Mouse (Mus musculus) embryonic fibroblast, embryonic 13.5 days (primary cell): ENCODE results near the gene Fat3.

ENCODE experiments used
- CTCF ChIP-seq: IDR thresholded peaks from 2 replicates; pipeline ENCODE4 v1.5.1; 2011; ENCODE audit warnings: mild to moderate bottlenecking, control low read depth, low read length, moderate library complexity, borderline replicate concordance; ENCODE audit not compliant: insufficient read depth
- POLR2A ChIP-seq: IDR thresholded peaks from 2 replicates; pipeline ENCODE4 v1.6.1; 2011; ENCODE audit warnings: low read depth, mild to moderate bottlenecking, control low read depth, low read length, moderate library complexity

DNA sequence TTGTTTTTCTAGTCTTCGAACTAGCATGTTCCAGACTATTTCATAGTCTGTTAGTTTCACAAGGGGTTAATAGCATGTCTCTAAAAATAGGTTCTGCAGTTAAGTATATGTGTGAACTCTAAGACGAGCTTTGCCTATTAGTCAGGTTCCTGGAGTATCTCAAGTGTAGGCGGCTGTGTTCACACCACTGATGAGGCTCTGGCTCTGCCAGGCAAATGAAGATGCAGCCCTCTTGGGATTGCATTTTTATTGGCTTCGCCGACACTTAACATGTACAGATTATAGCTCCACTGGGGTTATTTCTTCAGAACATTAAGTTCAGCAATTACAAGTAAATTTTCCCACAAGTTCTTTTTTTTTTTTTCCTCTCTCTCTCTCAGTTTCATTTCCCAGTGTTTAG, 614.3 kb downstream of the Fat3 start:
- no peak for TF ChIP-seq POLR2A
- TF ChIP-seq CTCF = no peak
